Mouse (Mus musculus) liver, embryonic 13.5 days (tissue): ENCODE results near the gene Leprot. TPM values are rescaled to one million over a fixed set of nuclear protein-coding genes. Genes with fewer than 3 reads are reported as not detected.

Experiments
- ATAC-seq: fragments of 200-750 bp; cut with Nextera tagmentation; 2 replicates; pipeline ENCODE4 v1.8.0; 2017; ENCODE audit warnings: low read depth, mild to moderate bottlenecking, moderate number of reproducible peaks, moderate library complexity
- DNase-seq: peaks from one replicate; pipeline ENCODE4 v3.0.0; 2022
- H3K27ac ChIP-seq: fragments of 300-500 bp; sonication (generic); 2 replicates; pipeline ENCODE4 v1.5.1; 2015; ENCODE audit warnings: moderate library complexity, mild to moderate bottlenecking, inconsistent platforms
- H3K27me3 ChIP-seq: fragments of 300-500 bp; sonication (generic); 2 replicates; pipeline ENCODE4 v1.6.1; 2015; ENCODE audit warnings: mild to moderate bottlenecking, inconsistent platforms
- H3K36me3 ChIP-seq: fragments of 300-500 bp; sonication (generic); 2 replicates; pipeline ENCODE4 v1.6.1; 2015; ENCODE audit warnings: mild to moderate bottlenecking, inconsistent platforms
- H3K4me1 ChIP-seq: fragments of 300-500 bp; sonication (generic); replicated peaks from 2 replicates; pipeline ENCODE4 v1.6.1; 2015; ENCODE audit warnings: inconsistent platforms
- H3K4me2 ChIP-seq: fragments of 300-500 bp; sonication (generic); 2 replicates; pipeline ENCODE4 v1.6.1; 2015; ENCODE audit warnings: inconsistent platforms, mild to moderate bottlenecking, moderate library complexity
- H3K4me3 ChIP-seq: fragments of 300-500 bp; sonication (generic); replicated peaks from 2 replicates; pipeline ENCODE4 v1.5.1; 2015; ENCODE audit warnings: mild to moderate bottlenecking, inconsistent platforms
- H3K9ac ChIP-seq: fragments of 300-500 bp; sonication (generic); 2 replicates; pipeline ENCODE4 v1.6.1; 2015; ENCODE audit warnings: mild to moderate bottlenecking, inconsistent platforms
- H3K9me3 ChIP-seq: fragments of 300-500 bp; sonication (generic); replicated peaks from 2 replicates; pipeline ENCODE4 v1.6.1; 2016; ENCODE audit warnings: inconsistent platforms
- WGBS: fragments of 180-500 bp; shearing (Covaris S2); methylation state at CpG from one replicate; pipeline ENCODE4 v1.1.7; 2015; ENCODE audit not compliant: insufficient replicate concordance; 5-methylcytosine and 5-hydroxymethylcytosine counted together
- polyA plus RNA-seq: library from polyadenylated mRNA; unstranded; fragments of >200 nt; fragmentation: Nextera tagmentation; extraction: Ambion mirVana; gene quantifications from 2 replicates; pipeline ENCODE4 v1.2.1, GENCODE M21; 2015

Gene Leprot
- polyA plus RNA-seq, result 50.8 and 57.5 TPM in 2 replicates

GRCm38 (mm10) chr4:101647196-101647905 is at the start of gene Leprot:
TSS of gene Leprot (plus strand) at chr4:101647718.
- Histone ChIP-seq H3K9ac (peak within 1 kb of the TSS; percentile 95), H3K36me3 (peaks cover 2% of the 10 kb centered on the region; the same call in 1 of the 2 replicates), H3K27me3 (no peaks in the 10 kb centered on the region), H3K4me2 (peak within 1 kb of the TSS; percentile 75), H3K9me3 (no peaks in the 10 kb centered on the region), H3K27ac (peak within 1 kb of the TSS; percentile 95), H3K4me3 (peak within 1 kb of the TSS; percentile 91), H3K4me1 (peaks cover 46% of the 10 kb centered on the region)
- under 1% methylated on average over 39 of the region's 39 CpGs for WGBS
- ATAC-seq, result peak; percentile 93
- DNase-seq, result peak; percentile 97

- H3K9me3 ChIP-seq, result no peaks in the 10 kb centered on the region
- no peaks in the 10 kb centered on the region for H3K27me3 ChIP-seq
- H3K36me3 ChIP-seq, result no peaks in the 10 kb centered on the region
- H3K4me1 ChIP-seq, result no peaks in the 10 kb centered on the region
- H3K4me3 ChIP-seq, result no peak overlapping the region
- ATAC-seq (no peak), DNase-seq (no peak)
- no peak overlapping the region for H3K9ac ChIP-seq
- no peak overlapping the region for H3K27ac ChIP-seq
- H3K4me2 ChIP-seq, result no peak overlapping the region
Measured at GRCm38 (mm10) chr4:101601758-101602157, 45.8 kb upstream of the Leprot start.

GRCm38 (mm10) chr4:101603635-101604034 is 43.9 kb upstream of the Leprot start:
- Histone ChIP-seq H3K36me3 (no peaks in the 10 kb centered on the region), H3K27ac (no peak overlapping the region), H3K27me3 (no peaks in the 10 kb centered on the region), H3K4me1 (no peaks in the 10 kb centered on the region), H3K9ac (no peak overlapping the region), H3K4me3 (no peak overlapping the region), H3K4me2 (no peak overlapping the region), H3K9me3 (no peaks in the 10 kb centered on the region)
- WGBS, result 55% methylated on average over 3 of the region's 3 CpGs
- DNase-seq (no peak), ATAC-seq (no peak)

- Histone ChIP-seq H3K4me3 (no peak overlapping the region), H3K36me3 (no peaks in the 10 kb centered on the region)
- whole genome bisulfite sequencing, result 64% methylated on average over 5 of the region's 5 CpGs
Measured at GRCm38 (mm10) chr4:101616520-101616919, 31.0 kb upstream of the Leprot start.

GRCm38 (mm10) chr4:101617742-101618141 is 29.8 kb upstream of the Leprot start:
- no peaks in the 10 kb centered on the region for H3K4me1 ChIP-seq
- H3K27me3 ChIP-seq, result no peaks in the 10 kb centered on the region
- WGBS, result 54% methylated on average over 2 of the region's 2 CpGs
- no peaks in the 10 kb centered on the region for H3K9me3 ChIP-seq
- no peak for ATAC-seq
- H3K9ac ChIP-seq, result no peak overlapping the region
- DNase-seq, result no peak
- H3K4me3 ChIP-seq, result no peak overlapping the region
- H3K27ac ChIP-seq, result no peak overlapping the region
- no peak overlapping the region for H3K4me2 ChIP-seq
- no peaks in the 10 kb centered on the region for H3K36me3 ChIP-seq

More at GRCm38 (mm10) chr4:101616520-101616919, 31.0 kb upstream of the Leprot start:
- Histone ChIP-seq H3K9ac (no peak overlapping the region), H3K27ac (no peak overlapping the region), H3K9me3 (no peaks in the 10 kb centered on the region), H3K27me3 (no peaks in the 10 kb centered on the region), H3K4me2 (no peak overlapping the region), H3K4me1 (no peaks in the 10 kb centered on the region)
- DNase-seq, result no peak
- ATAC-seq, result no peak

GRCm38 (mm10) chr4:101620206-101620605 is 27.3 kb upstream of the Leprot start:
- no peak overlapping the region for H3K27ac ChIP-seq
- no peaks in the 10 kb centered on the region for H3K4me1 ChIP-seq
- no peak overlapping the region for H3K4me2 ChIP-seq
- ATAC-seq, result no peak
- no peak overlapping the region for H3K9ac ChIP-seq
- H3K36me3 ChIP-seq, result no peaks in the 10 kb centered on the region
- no peak for DNase-seq
- WGBS, result 56% methylated on average over 2 of the region's 2 CpGs
- no peaks in the 10 kb centered on the region for H3K27me3 ChIP-seq
- no peaks in the 10 kb centered on the region for H3K9me3 ChIP-seq
- no peak overlapping the region for H3K4me3 ChIP-seq

GRCm38 (mm10) chr4:101621241-101621640 is 26.3 kb upstream of the Leprot start:
- no peaks in the 10 kb centered on the region for H3K9me3 ChIP-seq
- no peak overlapping the region for H3K27ac ChIP-seq
- no peaks in the 10 kb centered on the region for H3K36me3 ChIP-seq
- DNase-seq, result no peak
- no peak for ATAC-seq
- no peak overlapping the region for H3K9ac ChIP-seq
- H3K4me2 ChIP-seq, result no peak overlapping the region
- no peak overlapping the region for H3K4me3 ChIP-seq
- WGBS, result 61% methylated on average over 5 of the region's 5 CpGs
- no peaks in the 10 kb centered on the region for H3K4me1 ChIP-seq
- no peaks in the 10 kb centered on the region for H3K27me3 ChIP-seq

- no peaks in the 10 kb centered on the region for H3K36me3 ChIP-seq
- no peak overlapping the region for H3K9ac ChIP-seq
- no peak overlapping the region for H3K4me2 ChIP-seq
- H3K4me3 ChIP-seq, result no peak overlapping the region
- H3K27ac ChIP-seq, result no peak overlapping the region
- H3K4me1 ChIP-seq, result no peaks in the 10 kb centered on the region
- no peak for DNase-seq
- no peak for ATAC-seq
- 63% methylated on average over 5 of the region's 5 CpGs for WGBS
- H3K9me3 ChIP-seq, result no peaks in the 10 kb centered on the region
- no peaks in the 10 kb centered on the region for H3K27me3 ChIP-seq
Measured at GRCm38 (mm10) chr4:101625278-101625677, 22.2 kb upstream of the Leprot start.

GRCm38 (mm10) chr4:101635596-101635995 is 11.9 kb upstream of the Leprot start:
- DNase-seq, result no peak
- Histone ChIP-seq H3K9ac (no peak overlapping the region), H3K27me3 (no peaks in the 10 kb centered on the region), H3K36me3 (no peaks in the 10 kb centered on the region), H3K4me1 (no peaks in the 10 kb centered on the region), H3K9me3 (no peaks in the 10 kb centered on the region), H3K4me2 (no peak overlapping the region), H3K4me3 (no peak overlapping the region), H3K27ac (no peak overlapping the region)
- 45% methylated on average over 2 of the region's 2 CpGs for WGBS
- ATAC-seq, result no peak

- ATAC-seq (no peak), DNase-seq (no peak)
- no peak overlapping the region for H3K9ac ChIP-seq
- no peaks in the 10 kb centered on the region for H3K4me1 ChIP-seq
- H3K4me3 ChIP-seq, result no peak overlapping the region
- no peaks in the 10 kb centered on the region for H3K27me3 ChIP-seq
- no peaks in the 10 kb centered on the region for H3K36me3 ChIP-seq
- no peak overlapping the region for H3K4me2 ChIP-seq
- H3K9me3 ChIP-seq, result no peaks in the 10 kb centered on the region
- H3K27ac ChIP-seq, result no peak overlapping the region
- WGBS, result 70% methylated on average over 1 of the region's 1 CpGs
Measured at GRCm38 (mm10) chr4:101637472-101637871, 10.0 kb upstream of the Leprot start.

GRCm38 (mm10) chr4:101640631-101641030 is 6.9 kb upstream of the Leprot start:
- no peaks in the 10 kb centered on the region for H3K4me1 ChIP-seq
- H3K4me3 ChIP-seq, result no peak overlapping the region

GRCm38 (mm10) chr4:101642708-101643107 is 4.8 kb upstream of the Leprot start:
- Histone ChIP-seq H3K27ac (no peak overlapping the region), H3K9ac (no peak overlapping the region), H3K9me3 (no peaks in the 10 kb centered on the region), H3K4me3 (no peak overlapping the region), H3K27me3 (no peaks in the 10 kb centered on the region), H3K4me2 (no peak overlapping the region), H3K4me1 (peaks cover 6% of the 10 kb centered on the region; the same call in 1 of the 2 replicates), H3K36me3 (no peaks in the 10 kb centered on the region)
- DNase-seq (no peak), ATAC-seq (no peak)
- WGBS, result 68% methylated on average over 6 of the region's 6 CpGs

More at GRCm38 (mm10) chr4:101640631-101641030, 6.9 kb upstream of the Leprot start:
- H3K27ac ChIP-seq, result no peak overlapping the region
- no peaks in the 10 kb centered on the region for H3K36me3 ChIP-seq
- no peaks in the 10 kb centered on the region for H3K27me3 ChIP-seq
- DNase-seq, result no peak
- WGBS, result 54% methylated on average over 5 of the region's 5 CpGs
- no peaks in the 10 kb centered on the region for H3K9me3 ChIP-seq
- ATAC-seq, result no peak
- no peak overlapping the region for H3K9ac ChIP-seq
- H3K4me2 ChIP-seq, result no peak overlapping the region
